Mouse (Mus musculus) neural tube, embryonic 14.5 days (tissue): ENCODE measurements at regions not wholly inside any gene's neighbourhood (a gene's known extent, or its start where the extent isn't known, plus 50 kb on each side); places are given as distances from the start of the nearest gene placed in this dataset.

ENCODE experiments used
- ATAC-seq: fragments of 200-750 bp; cut with Nextera tagmentation; 2 replicates; pipeline ENCODE4 v1.8.0; 2017; ENCODE audit warnings: low read depth, mild to moderate bottlenecking, moderate TSS enrichment, moderate library complexity
- H3K27ac ChIP-seq: fragments of 300-500 bp; sonication (generic); 2 replicates; pipeline ENCODE4 v1.5.1; 2014; ENCODE audit warnings: low read depth, mild to moderate bottlenecking, control low read depth, low read length, moderate library complexity, mixed read lengths
- H3K27me3 ChIP-seq: fragments of 300-500 bp; sonication (generic); 2 replicates; pipeline ENCODE4 v1.6.1; 2014; ENCODE audit warnings: low read length; ENCODE audit not compliant: control insufficient read depth, insufficient read depth
- H3K36me3 ChIP-seq: fragments of 300-500 bp; sonication (generic); 2 replicates; pipeline ENCODE4 v1.6.1; 2014; ENCODE audit warnings: low read length, mixed read lengths; ENCODE audit not compliant: control insufficient read depth, insufficient read depth
- H3K4me1 ChIP-seq: fragments of 300-500 bp; sonication (generic); 2 replicates; pipeline ENCODE4 v1.6.1; 2014; ENCODE audit warnings: low read length; ENCODE audit not compliant: control insufficient read depth, insufficient read depth
- H3K4me2 ChIP-seq: fragments of 300-500 bp; sonication (generic); 2 replicates; pipeline ENCODE4 v1.6.1; 2014; ENCODE audit warnings: mild to moderate bottlenecking, low read depth, low read length, control low read depth
- H3K4me3 ChIP-seq: fragments of 300-500 bp; sonication (generic); 2 replicates; pipeline ENCODE4 v1.5.1; 2014; ENCODE audit warnings: low read depth, low read length, control low read depth, mixed read lengths
- H3K9ac ChIP-seq: fragments of 300-500 bp; sonication (generic); replicated peaks from 2 replicates; pipeline ENCODE4 v1.6.1; 2014; ENCODE audit warnings: low read depth, mild to moderate bottlenecking, control low read depth, low read length, mixed read lengths
- H3K9me3 ChIP-seq: fragments of 300-500 bp; sonication (generic); 2 replicates; pipeline ENCODE4 v1.6.1; 2016; ENCODE audit warnings: low read length; ENCODE audit not compliant: control insufficient read depth
- WGBS: fragments of 180-500 bp; shearing (Covaris S2); extraction: QIAGEN DNeasy Blood & Tissue Kit; methylation state at CpG from one replicate; pipeline ENCODE4 v1.1.7; 2014; 5-methylcytosine and 5-hydroxymethylcytosine counted together

DNA sequence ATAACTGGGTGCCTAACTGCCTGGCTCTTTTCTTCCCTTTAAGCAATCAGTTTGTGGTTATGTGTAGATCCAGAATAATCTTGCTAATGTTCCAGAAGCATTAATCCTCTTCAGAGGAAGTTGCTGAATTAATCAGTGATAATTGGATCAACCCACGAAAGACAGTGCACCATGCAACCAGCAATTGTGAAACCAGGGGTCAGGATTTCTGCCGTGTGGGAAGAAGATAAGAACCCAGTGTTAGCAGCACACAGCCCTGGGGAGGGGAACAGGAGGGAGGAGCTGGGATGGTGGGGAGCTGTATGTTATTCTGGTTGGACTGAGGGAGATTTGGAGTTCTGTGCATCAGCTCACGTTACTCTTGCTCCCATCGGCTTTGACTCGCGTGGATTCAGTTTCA lies 75.5 kb upstream of the Gm5148 start:
- no peak for ATAC-seq
- no peak overlapping the region for H3K4me3 ChIP-seq
- 85% methylated on average over 6 of the region's 6 CpGs for WGBS

DNA sequence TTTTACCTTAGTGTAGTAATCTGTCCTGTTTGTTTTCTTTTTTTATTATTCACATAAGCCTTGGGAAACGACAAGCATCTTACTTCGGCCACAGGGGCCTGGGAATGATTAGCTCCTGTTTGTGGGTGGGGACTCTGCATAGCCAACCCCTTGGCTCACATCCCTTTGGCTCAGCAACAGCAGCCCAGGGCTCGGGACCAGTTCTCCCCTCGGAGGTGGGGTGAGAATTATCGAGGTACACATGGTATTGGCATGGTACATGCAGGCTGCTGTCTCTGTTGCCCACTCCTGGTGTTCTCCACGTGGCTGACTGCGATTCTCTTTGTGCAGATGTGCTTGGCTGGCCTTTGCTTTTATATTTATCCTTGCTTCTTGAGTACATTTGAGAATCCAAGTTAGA lies 65.4 kb upstream of the Gm5148 start:
- Histone ChIP-seq H3K4me2 (no peak overlapping the region), H3K27ac (no peak overlapping the region), H3K36me3 (no peaks in the 10 kb centered on the region), H3K9ac (no peak overlapping the region), H3K4me3 (no peak overlapping the region), H3K4me1 (no peaks in the 10 kb centered on the region), H3K27me3 (no peaks in the 10 kb centered on the region), H3K9me3 (no peaks in the 10 kb centered on the region)
- 71% methylated on average over 7 of the region's 7 CpGs for WGBS
- no peak for ATAC-seq

More for the DNA sequence above, 75.5 kb upstream of the Gm5148 start:
- Histone ChIP-seq H3K27ac (no peak overlapping the region), H3K4me1 (no peaks in the 10 kb centered on the region), H3K9ac (no peak overlapping the region), H3K36me3 (no peaks in the 10 kb centered on the region), H3K27me3 (no peaks in the 10 kb centered on the region), H3K4me2 (no peak overlapping the region), H3K9me3 (no peaks in the 10 kb centered on the region)

DNA sequence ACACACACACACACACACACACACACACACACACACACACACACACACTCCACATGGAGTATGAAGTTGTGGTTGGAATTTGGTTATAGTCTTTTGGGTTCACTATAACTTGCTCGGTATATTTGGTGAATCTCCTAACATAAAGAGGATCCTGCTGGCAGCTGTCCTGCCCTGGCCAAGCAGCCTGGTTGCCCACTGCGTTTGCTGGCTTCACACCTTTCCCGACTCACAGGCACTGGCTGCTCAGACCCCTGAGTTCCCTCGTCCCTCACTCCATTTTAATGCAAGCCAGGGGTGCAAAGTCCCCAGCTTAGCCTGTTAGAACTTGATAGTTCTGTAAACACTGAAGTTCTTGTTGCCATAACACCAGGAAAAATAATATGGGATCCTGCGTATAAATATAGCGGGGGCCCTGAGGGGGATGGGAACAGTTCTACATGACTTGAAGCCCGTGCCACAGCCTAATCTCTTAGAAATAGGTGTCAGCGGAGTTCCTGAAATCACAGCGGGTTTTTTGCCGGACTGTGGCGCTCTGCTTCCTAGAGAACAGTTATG lies 64.9 kb upstream of the Gm5148 start:
- no peak for ATAC-seq
- Histone ChIP-seq H3K36me3 (no peaks in the 10 kb centered on the region), H3K9me3 (no peaks in the 10 kb centered on the region), H3K4me2 (no peak overlapping the region), H3K9ac (no peak overlapping the region), H3K27me3 (no peaks in the 10 kb centered on the region), H3K4me1 (no peaks in the 10 kb centered on the region), H3K4me3 (no peak overlapping the region), H3K27ac (no peak overlapping the region)
- WGBS, result 84% methylated on average over 11 of the region's 11 CpGs

DNA sequence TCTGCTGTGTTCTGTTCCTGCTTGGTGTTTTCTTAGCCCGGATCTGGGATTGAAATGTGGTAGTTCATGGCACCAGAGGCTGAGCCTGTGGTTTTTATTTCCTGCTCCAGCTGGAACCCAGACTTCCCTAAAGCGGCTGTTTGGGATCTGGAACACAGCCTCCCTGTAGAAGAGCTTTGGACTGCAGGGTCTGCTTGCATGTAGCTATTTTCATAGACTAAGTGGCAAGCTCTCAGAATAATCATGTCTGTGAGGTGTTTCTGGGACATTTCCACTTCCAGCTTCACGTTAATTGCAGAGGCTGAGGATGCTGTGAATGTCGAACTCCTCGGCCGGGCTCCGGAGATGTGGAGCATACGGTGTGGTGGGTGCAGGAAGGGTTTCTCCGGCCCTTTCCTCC lies 64.1 kb upstream of the Gm5148 start:
- 87% methylated on average over 9 of the region's 9 CpGs for WGBS
- no peak for ATAC-seq

DNA sequence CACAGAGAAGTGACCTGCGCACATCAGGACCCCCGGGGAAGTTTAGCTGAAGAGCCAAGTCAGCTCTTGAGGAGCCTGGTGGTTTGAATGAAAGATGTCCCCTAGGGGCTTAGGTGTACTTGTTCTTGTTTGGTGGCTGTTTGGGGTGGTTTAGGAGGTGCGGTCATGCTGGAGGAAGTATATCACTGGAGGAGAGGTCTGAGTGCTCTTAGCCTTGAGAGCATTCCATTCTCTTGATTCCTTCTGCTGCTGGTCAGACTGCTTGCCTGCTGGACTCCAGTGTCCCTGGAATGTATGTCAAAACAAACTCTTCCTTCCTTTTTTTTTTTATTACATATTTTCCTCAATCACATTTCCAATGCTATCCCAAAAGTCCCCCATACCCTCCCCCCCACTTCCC lies 62.5 kb upstream of the Gm5148 start:
- Histone ChIP-seq H3K4me3 (no peak overlapping the region), H3K4me2 (no peak overlapping the region), H3K9ac (no peak overlapping the region), H3K4me1 (no peaks in the 10 kb centered on the region), H3K36me3 (no peaks in the 10 kb centered on the region), H3K27ac (no peak overlapping the region), H3K9me3 (no peaks in the 10 kb centered on the region), H3K27me3 (no peaks in the 10 kb centered on the region)
- ATAC-seq, result no peak
- WGBS, result 87% methylated on average over 3 of the region's 3 CpGs

More for the DNA sequence above, 64.1 kb upstream of the Gm5148 start:
- H3K9ac ChIP-seq, result no peak overlapping the region
- no peak overlapping the region for H3K27ac ChIP-seq
- no peaks in the 10 kb centered on the region for H3K36me3 ChIP-seq
- no peaks in the 10 kb centered on the region for H3K27me3 ChIP-seq
- H3K4me2 ChIP-seq, result no peak overlapping the region
- no peaks in the 10 kb centered on the region for H3K9me3 ChIP-seq
- no peak overlapping the region for H3K4me3 ChIP-seq
- no peaks in the 10 kb centered on the region for H3K4me1 ChIP-seq

DNA sequence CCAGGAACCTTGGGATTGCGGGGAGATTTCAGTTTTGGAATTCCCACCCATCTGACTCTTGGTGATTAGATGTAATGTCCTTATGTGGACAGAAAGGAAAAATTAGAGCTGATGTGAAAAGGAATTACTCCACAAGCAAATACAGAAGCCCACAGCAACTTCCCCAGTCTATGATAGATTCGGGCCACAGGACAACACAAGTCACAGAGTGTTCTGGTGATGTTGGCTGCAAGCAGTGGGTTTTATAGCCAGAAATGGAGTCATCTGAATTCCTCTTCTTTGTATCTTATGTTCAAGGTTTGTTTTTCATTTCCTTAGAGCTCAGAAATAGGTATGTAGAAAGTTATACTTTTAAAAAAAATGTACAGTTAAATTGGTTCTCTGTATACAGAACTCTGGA lies 56.8 kb upstream of the Gm5148 start:
- ATAC-seq, result no peak
- H3K9ac ChIP-seq, result no peak overlapping the region
- no peaks in the 10 kb centered on the region for H3K9me3 ChIP-seq
- WGBS, result 83% methylated on average over 2 of the region's 2 CpGs
- H3K27me3 ChIP-seq, result no peaks in the 10 kb centered on the region
- no peak overlapping the region for H3K27ac ChIP-seq
- H3K4me2 ChIP-seq, result no peak overlapping the region
- no peaks in the 10 kb centered on the region for H3K36me3 ChIP-seq
- no peaks in the 10 kb centered on the region for H3K4me1 ChIP-seq
- H3K4me3 ChIP-seq, result no peak overlapping the region

DNA sequence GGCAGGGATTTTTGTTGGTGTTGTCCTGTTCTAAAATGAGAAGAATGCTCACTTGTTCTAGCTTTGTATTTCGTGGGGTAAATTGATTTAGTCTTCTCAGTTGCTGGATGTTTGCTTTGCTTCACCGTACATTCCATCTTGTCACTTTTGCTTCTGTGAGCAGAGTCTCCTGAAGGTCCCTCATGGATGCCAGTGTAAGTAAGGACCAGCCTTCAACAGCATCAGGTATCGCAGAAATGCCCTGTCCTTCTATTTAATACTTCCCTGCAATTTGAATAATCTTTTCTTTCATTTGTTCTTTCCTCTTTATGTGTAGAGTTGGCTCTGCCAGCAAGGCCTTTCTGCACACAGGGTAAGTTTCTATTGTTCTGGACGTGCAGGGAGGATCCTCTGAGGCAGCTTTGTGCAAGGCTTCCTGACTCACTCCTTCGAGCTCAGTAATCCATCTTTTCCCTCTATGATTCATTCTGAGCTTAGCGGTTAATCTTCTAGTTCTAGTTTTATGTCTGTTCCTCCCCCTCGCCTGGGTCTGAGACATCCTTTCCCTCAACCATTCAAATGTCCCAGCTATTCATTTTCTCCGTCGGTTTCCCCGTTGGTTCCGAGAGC lies 55.7 kb upstream of the Gm5148 start:
- ATAC-seq, result no peak
- no peaks in the 10 kb centered on the region for H3K36me3 ChIP-seq
- no peak overlapping the region for H3K4me2 ChIP-seq
- no peak overlapping the region for H3K9ac ChIP-seq
- no peaks in the 10 kb centered on the region for H3K9me3 ChIP-seq
- no peaks in the 10 kb centered on the region for H3K4me1 ChIP-seq
- H3K27ac ChIP-seq, result no peak overlapping the region
- H3K4me3 ChIP-seq, result no peak overlapping the region
- H3K27me3 ChIP-seq, result no peaks in the 10 kb centered on the region
- 21% methylated on average over 11 of the region's 11 CpGs for WGBS

DNA sequence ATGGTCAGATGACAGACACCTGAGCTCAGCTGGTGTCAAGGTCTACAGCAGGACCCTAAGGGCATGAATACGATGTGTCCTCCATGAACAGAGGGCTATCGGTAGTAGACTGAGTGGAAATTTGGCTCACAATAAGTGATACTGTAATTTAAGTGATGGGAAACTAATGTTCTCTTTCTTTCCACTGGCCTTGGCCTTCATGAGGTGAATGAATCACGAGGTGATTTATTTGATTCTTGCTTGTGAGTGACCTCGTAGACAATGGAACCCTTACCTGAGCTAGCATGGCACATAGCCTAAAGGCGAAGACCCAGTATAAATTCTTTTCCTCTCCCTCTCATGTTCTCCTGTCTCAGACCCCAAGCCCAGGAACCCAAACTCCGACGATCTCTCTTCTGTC lies 54.1 kb upstream of the Gm5148 start:
- Histone ChIP-seq H3K4me1 (no peaks in the 10 kb centered on the region), H3K36me3 (no peaks in the 10 kb centered on the region), H3K9me3 (no peaks in the 10 kb centered on the region), H3K27ac (no peak overlapping the region), H3K9ac (no peak overlapping the region), H3K4me2 (no peak overlapping the region), H3K4me3 (no peak overlapping the region), H3K27me3 (no peaks in the 10 kb centered on the region)
- WGBS, result 92% methylated on average over 7 of the region's 7 CpGs
- no peak for ATAC-seq

DNA sequence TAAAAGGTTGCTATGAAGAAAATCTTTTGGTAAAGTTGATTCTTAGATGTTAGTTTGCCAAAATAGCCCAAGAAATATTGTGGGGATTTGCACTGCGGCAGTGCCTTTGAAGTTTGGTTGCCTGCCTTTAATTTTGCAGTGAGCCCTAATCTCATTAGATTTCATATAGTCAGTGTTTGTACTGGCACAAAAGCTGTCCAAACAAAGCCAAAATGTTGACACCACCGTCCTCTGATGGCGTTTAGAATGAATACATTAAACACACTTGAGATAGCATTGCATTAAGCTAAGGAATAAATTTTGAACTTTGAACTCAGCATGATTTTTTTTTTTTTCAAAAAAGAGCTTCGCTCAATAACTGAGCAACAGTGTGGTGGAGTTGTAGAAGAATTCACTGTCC lies 51.9 kb upstream of the Gm5148 start:
- no peaks in the 10 kb centered on the region for H3K36me3 ChIP-seq
- H3K9me3 ChIP-seq, result no peaks in the 10 kb centered on the region
- H3K4me3 ChIP-seq, result no peak overlapping the region
- WGBS, result 40% methylated on average over 4 of the region's 4 CpGs
- ATAC-seq, result no peak
- no peak overlapping the region for H3K9ac ChIP-seq
- no peaks in the 10 kb centered on the region for H3K27me3 ChIP-seq
- no peak overlapping the region for H3K27ac ChIP-seq
- no peaks in the 10 kb centered on the region for H3K4me1 ChIP-seq
- H3K4me2 ChIP-seq, result no peak overlapping the region
